In the genomic region with DNA sequence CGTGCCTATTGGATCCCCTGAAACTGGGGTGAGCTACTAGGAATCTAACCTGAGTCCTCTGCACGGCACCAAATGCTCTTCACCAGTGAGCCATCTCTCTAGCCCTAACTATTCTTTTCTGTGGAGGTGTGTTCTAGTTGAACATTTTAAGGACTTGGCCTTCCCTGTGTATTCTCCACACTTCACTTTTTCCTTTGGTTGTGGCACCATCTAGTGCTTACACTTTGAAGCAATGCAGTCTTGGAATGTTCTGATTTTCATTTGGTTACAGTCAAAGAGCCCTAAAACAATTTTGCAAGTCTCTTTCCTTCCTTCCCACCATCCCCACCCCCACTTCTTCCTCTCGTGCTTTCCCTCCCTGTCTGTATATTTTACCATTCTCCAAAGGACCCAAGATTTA, we compare ENCODE assay signal across 7 mouse cellular contexts. TPM values are rescaled to one million over a fixed set of nuclear protein-coding genes. Genes with fewer than 3 reads are reported as not detected.
A peak's percentile ranks its signal among the peaks of the same experiment; 100 is the strongest.
DNase-seq lines count a peak whose midpoint lies in the region; ATAC-seq and TF ChIP-seq lines count a peak whose summit lies in the region.

No protein-coding gene starts in this region.

- H3K36me3 ChIP-seq in stomach, postnatal 0 days (ENCODE audit: control insufficient read depth, insufficient read depth, low read length), result no peaks in the 10 kb centered on the region

- no peaks in the 10 kb centered on the region for H3K27me3 ChIP-seq in stomach, postnatal 0 days (ENCODE audit: control insufficient read depth, insufficient read depth, low read length)

- H3K27ac ChIP-seq in stomach, postnatal 0 days (replicated peaks), result no peak overlapping the region

- no peak for TF ChIP-seq EP300 in stomach, postnatal 0 days (optimal IDR thresholded peaks at IDR 0.05)

- no peak for ATAC-seq in stomach, postnatal 0 days (ENCODE audit: low FRiP score, low TSS enrichment)

- no peaks in the 10 kb centered on the region for H3K9me3 ChIP-seq in stomach, postnatal 0 days (ENCODE audit: control insufficient read depth, low read length)

- H3K9ac ChIP-seq in stomach, postnatal 0 days (ENCODE audit: low read length), result no peak overlapping the region

- 63% methylated on average over 3 of the region's 3 CpGs for WGBS in stomach, postnatal 0 days

- DNase-seq in kidney, adult 8-10 months, result peak; percentile 19 to 21
- no peak for DNase-seq in kidney, adult 11 months
- DNase-seq in NIH3T3 (ENCODE audit: low read depth), result peak; percentile 83
- DNase-seq in c-Kit-positive CD71-negative TER-119-negative erythroid progenitor cells, embryonic 14.5 days (ENCODE audit: low read depth), result peak; percentile 14
- peak; percentile 51 for DNase-seq in kidney, postnatal 14 days
- DNase-seq in stomach, postnatal 0 days (ENCODE audit: low spot score), result no peak
- no peak for DNase-seq in spleen, postnatal 4 days (ENCODE audit: low spot score in 2 of 2)

- no peaks in the 10 kb centered on the region for H3K4me1 ChIP-seq in stomach, postnatal 0 days (replicated peaks; ENCODE audit: control insufficient read depth, insufficient read depth)

- peak; percentile 78 for TF ChIP-seq CTCF in stomach, postnatal 0 days (IDR thresholded peaks at IDR 0.05; ENCODE audit: low read depth)

- H3K4me3 ChIP-seq in stomach, postnatal 0 days (ENCODE audit: low read depth, low read length), result no peak overlapping the region

- H3K4me2 ChIP-seq in stomach, postnatal 0 days (replicated peaks; ENCODE audit: low read depth), result no peak overlapping the region

RNA-seq across cellular contexts. Expression of gene Nrf1, which starts 33.6 kb away (rescaled TPM):
- polyA plus RNA-seq in stomach, postnatal 0 days (2015; fragmentation: Nextera tagmentation; extraction: Ambion mirVana), result 15.1 and 16.7 TPM in 2 replicates

Comparison
In these comparisons a context has a peak if more than half of its experiments do, and no peak if none do; other contexts are left out.
1. DNase-seq: peak in kidney, adult 8-10 months (2 of 2), NIH3T3 (single experiment), c-Kit-positive CD71-negative TER-119-negative erythroid progenitor cells, embryonic 14.5 days (single experiment) and kidney, postnatal 14 days (single experiment); none in kidney, adult 11 months (single experiment), stomach, postnatal 0 days (single experiment) and spleen, postnatal 4 days (0 of 2).